ENCODE assay signal across 9 mouse cellular contexts in genomic region chr9:43339614-43340020, GRCm38 (mm10). TPM values are rescaled to one million over a fixed set of nuclear protein-coding genes. Genes with fewer than 3 reads are reported as not detected.
DNase-seq lines count a peak whose midpoint lies in the region; ATAC-seq lines count a peak whose summit lies in the region.
"Had no signal": no experiment of that assay in that cellular context is flagged by ENCODE, and none has a peak within 500 bp of the region (broad histone marks: within the 10 kb centered on the region; RNA-seq: fewer than 3 reads in every experiment).

No protein-coding gene starts in this region.

- WGBS in forebrain, embryonic 14.5 days, result 0% methylated on average over 2 of the region's 2 CpGs
- 0% methylated on average over 2 of the region's 2 CpGs for WGBS in hindbrain, embryonic 16.5 days
- 0% methylated on average over 2 of the region's 2 CpGs for WGBS in midbrain, embryonic 13.5 days

- peaks cover 3% of the 10 kb centered on the region; the same call in 1 of the 2 replicates for H3K4me1 ChIP-seq in forebrain, embryonic 14.5 days (ENCODE audit: control insufficient read depth, insufficient read depth, low read length)
- no peaks in the 10 kb centered on the region; the same call in 1 of the 2 replicates for H3K4me1 ChIP-seq in hindbrain, embryonic 16.5 days (ENCODE audit: control insufficient read depth, insufficient read depth, low read depth, low read length)
- peaks cover 28% of the 10 kb centered on the region for H3K4me1 ChIP-seq in midbrain, embryonic 13.5 days (replicated peaks)

- H3K4me3 ChIP-seq in forebrain, embryonic 14.5 days (ENCODE audit: low read depth, low read length), result no peak overlapping the region
- no peak overlapping the region for H3K4me3 ChIP-seq in hindbrain, embryonic 16.5 days (ENCODE audit: low read length)
- H3K4me3 ChIP-seq in midbrain, embryonic 13.5 days (replicated peaks), result no peak overlapping the region

- no peaks in the 10 kb centered on the region for H3K27me3 ChIP-seq in forebrain, embryonic 14.5 days (replicated peaks; ENCODE audit: control insufficient read depth, insufficient read depth, low read length)
- H3K27me3 ChIP-seq in hindbrain, embryonic 16.5 days (replicated peaks; ENCODE audit: control insufficient read depth, insufficient read depth, low read length), result no peaks in the 10 kb centered on the region; the same call in 1 of the 2 replicates
- 0 out of 2 replicates have a peak, but pooled peaks cover 2% of the 10 kb centered on the region for H3K27me3 ChIP-seq in midbrain, embryonic 13.5 days

- no peak overlapping the region for H3K4me2 ChIP-seq in forebrain, embryonic 14.5 days (ENCODE audit: low read length)
- no peak overlapping the region for H3K4me2 ChIP-seq in hindbrain, embryonic 16.5 days (ENCODE audit: low read length)
- no peak overlapping the region for H3K4me2 ChIP-seq in midbrain, embryonic 13.5 days (replicated peaks)

- ATAC-seq in forebrain, embryonic 14.5 days, result peak; percentile 66
- peak; percentile 79 for ATAC-seq in hindbrain, embryonic 16.5 days
- ATAC-seq in midbrain, embryonic 13.5 days, result peak; percentile 64; the same call in 1 of the 2 replicates
- ATAC-seq: Patski had no signal

- intact Hi-C loops in heart, postnatal 25 days (cut with DNase I), result loop anchor here (1.0 to 5.0 kb wide), 5 partner anchors 151 to 633 kb away; no protein-coding TSS in a partner anchor

- H3K27ac ChIP-seq in forebrain, embryonic 14.5 days (ENCODE audit: low read depth, low read length), result no peak overlapping the region
- no peak overlapping the region for H3K27ac ChIP-seq in hindbrain, embryonic 16.5 days (ENCODE audit: low read depth, low read length)
- H3K27ac ChIP-seq in midbrain, embryonic 13.5 days, result no peak overlapping the region

- DNase-seq in heart, adult 11 months, result peak; percentile 93
- DNase-seq in heart, postnatal 25 days (ENCODE audit: low spot score), result no peak
- peak; percentile 29 for DNase-seq in c-Kit-positive CD71-positive TER-119-positive erythroid progenitor cells, embryonic 14.5 days (ENCODE audit: low spot score)
- DNase-seq in forebrain, embryonic 14.5 days (ENCODE audit: low spot score), result peak; percentile 90
- DNase-seq in left cerebral cortex, adult 8-10 months (ENCODE audit: low spot score in 2 of 2), result peak; percentile 11 to 78
- DNase-seq in spleen, postnatal 10 days (ENCODE audit: low spot score in 2 of 2), result peak; percentile 34 to 69

- H3K36me3 ChIP-seq in forebrain, embryonic 14.5 days (ENCODE audit: control insufficient read depth, insufficient read depth, low read length), result no peaks in the 10 kb centered on the region
- no peaks in the 10 kb centered on the region for H3K36me3 ChIP-seq in hindbrain, embryonic 16.5 days (ENCODE audit: control insufficient read depth, insufficient read depth, low read length)
- no peaks in the 10 kb centered on the region for H3K36me3 ChIP-seq in midbrain, embryonic 13.5 days

- H3K9me3 ChIP-seq in forebrain, embryonic 14.5 days (replicated peaks; ENCODE audit: control insufficient read depth, low read length), result no peaks in the 10 kb centered on the region
- no peaks in the 10 kb centered on the region for H3K9me3 ChIP-seq in hindbrain, embryonic 16.5 days (ENCODE audit: control insufficient read depth, low read length)
- no peaks in the 10 kb centered on the region for H3K9me3 ChIP-seq in midbrain, embryonic 13.5 days

- no peak overlapping the region for H3K9ac ChIP-seq in forebrain, embryonic 14.5 days (ENCODE audit: low read length)
- no peak overlapping the region for H3K9ac ChIP-seq in hindbrain, embryonic 16.5 days (ENCODE audit: low read depth, low read length)
- H3K9ac ChIP-seq in midbrain, embryonic 13.5 days (replicated peaks), result no peak overlapping the region

RNA-seq across cellular contexts. Expression of gene Trim29, which starts 29.0 kb away (rescaled TPM):
- under 1 TPM in 1 of 2 experiments, not detected in 1; 0.10 TPM for total RNA-seq in heart, postnatal 25 days (2021)
- not detected in 2 replicates for polyA plus RNA-seq in forebrain, embryonic 14.5 days (2014; fragmentation: Nextera tagmentation; extraction: Ambion mirVana)
- not detected in 2 replicates for polyA plus RNA-seq in hindbrain, embryonic 16.5 days (2015; fragmentation: Nextera tagmentation; extraction: Ambion mirVana)
- total RNA-seq in left cerebral cortex, adult 8-10 months (2022), result under 1 TPM in 2 of 4 experiments, not detected in 2; 0.27 to 0.42 TPM
- polyA plus RNA-seq in midbrain, embryonic 13.5 days (2015; fragmentation: Nextera tagmentation; extraction: Ambion mirVana), result 0.11 TPM in 1 of 2 replicates, not detected in the other
- polyA plus RNA-seq: Patski had no signal
